Mouse (Mus musculus): ENCODE results near the gene Tecr. TPM values are rescaled to one million over a fixed set of nuclear protein-coding genes. Genes with fewer than 3 reads are reported as not detected.
A peak's percentile ranks its signal among the peaks of the same experiment; 100 is the strongest.

Gene Tecr
- total and polyA plus RNA-seq, 2 experiments, result 108 to 677 TPM

GRCm38 (mm10) chr8:83652744-83653661 lies 45.2 kb upstream of the Tecr start:
- peak; percentile 31 for DNase-seq (ENCODE audit: extremely low read depth, low read depth, low spot score)
- 3% methylated on average over 46 of the region's 46 CpGs for WGBS
- peaks cover 5% of the 10 kb centered on the region for H3K4me1 ChIP-seq (ENCODE audit: control insufficient read depth, insufficient read depth, low read length)

DNA sequence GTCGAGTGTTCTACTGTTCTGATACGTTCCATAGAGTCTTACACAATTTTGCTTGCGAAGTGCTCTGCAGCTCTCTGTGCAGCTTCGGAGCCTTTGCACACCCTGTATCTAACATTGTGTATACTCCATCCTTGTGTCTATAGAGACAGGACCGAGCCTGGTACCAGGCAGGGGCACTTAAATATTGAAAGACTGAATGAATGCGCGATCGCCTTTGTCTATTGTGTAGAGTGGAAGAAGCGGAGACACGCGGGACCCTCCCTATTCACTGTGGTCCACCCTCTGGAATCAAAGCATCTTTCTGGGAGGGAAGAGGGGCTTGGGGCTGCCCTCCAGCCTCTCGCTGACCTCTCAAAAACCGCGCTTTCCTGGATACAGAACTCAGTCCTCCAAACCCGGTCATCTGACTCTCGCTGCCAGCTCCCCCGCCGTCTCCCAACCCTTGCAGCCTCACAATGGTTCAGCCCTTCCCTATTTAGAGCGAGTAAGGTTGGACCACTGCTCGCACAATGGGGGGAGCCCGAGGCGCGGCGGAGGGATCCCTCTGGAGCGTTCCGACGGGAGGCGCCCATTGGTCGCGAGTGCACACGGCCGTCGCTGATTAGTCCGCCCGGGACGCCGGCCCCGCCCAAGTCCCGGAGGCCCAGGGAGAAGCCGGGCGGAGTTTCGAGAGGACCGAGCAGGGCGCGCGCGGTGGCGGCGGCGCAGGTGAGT lies 44.4 kb upstream of the Tecr start, which contains the start of gene Gipc1:
Gipc1 (plus strand) TSS at position 648 of the 714 bp plus-strand sequence.
- Histone ChIP-seq H3K79me2 (ENCODE audit: control insufficient read depth, insufficient read depth, low read length) (no peaks in the 10 kb centered on the region), H3K4me1 (ENCODE audit: control insufficient read depth, insufficient read depth, low read length) (peaks cover 5% of the 10 kb centered on the region), H3K27ac (replicated peaks; ENCODE audit: insufficient read depth, low read depth, low read length) (0 out of 2 replicates have a peak within 1 kb of the TSS, but pooled peaks have one; percentile 13), H3K9ac (ENCODE audit: low read depth, low read length) (peak within 1 kb of the TSS; percentile 84), H3K27me3 (ENCODE audit: control insufficient read depth, insufficient read depth, low read length) (no peaks in the 10 kb centered on the region), H3K36me3 (ENCODE audit: control insufficient read depth, insufficient read depth, low read length) (no peaks in the 10 kb centered on the region), H3K4me3 (ENCODE audit: insufficient read depth, low read depth, low read length) (peak within 1 kb of the TSS; percentile 77)
- DNase-seq (ENCODE audit: extremely low read depth, low read depth, low spot score), result peak; percentile 91
- 3% methylated on average over 50 of the region's 50 CpGs for WGBS
- TF ChIP-seq CTCF (IDR thresholded peaks at IDR 0.05; ENCODE audit: low read depth, low read length) (no peak), POLR2A (IDR thresholded peaks at IDR 0.05; ENCODE audit: extremely low read depth, insufficient read depth, low read length) (no peak)

More at GRCm38 (mm10) chr8:83652744-83653661, 45.2 kb upstream of the Tecr start:
- H3K27ac ChIP-seq (replicated peaks; ENCODE audit: insufficient read depth, low read depth, low read length), result 0 out of 2 replicates have a peak overlapping the region, but pooled peaks have one; percentile 13
- no peaks in the 10 kb centered on the region for H3K79me2 ChIP-seq (ENCODE audit: control insufficient read depth, insufficient read depth, low read length)
- H3K4me3 ChIP-seq (ENCODE audit: insufficient read depth, low read depth, low read length), result peak overlapping the region; percentile 77
- no peaks in the 10 kb centered on the region for H3K27me3 ChIP-seq (ENCODE audit: control insufficient read depth, insufficient read depth, low read length)
- H3K9ac ChIP-seq (ENCODE audit: low read depth, low read length), result peak overlapping the region; percentile 84
- no peak for TF ChIP-seq CTCF (IDR thresholded peaks at IDR 0.05; ENCODE audit: low read depth, low read length)
- TF ChIP-seq POLR2A (IDR thresholded peaks at IDR 0.05; ENCODE audit: extremely low read depth, insufficient read depth, low read length), result 0 out of 2 replicates have a peak, but pooled peaks have one; percentile 59
- H3K36me3 ChIP-seq (ENCODE audit: control insufficient read depth, insufficient read depth, low read length), result no peaks in the 10 kb centered on the region

DNA sequence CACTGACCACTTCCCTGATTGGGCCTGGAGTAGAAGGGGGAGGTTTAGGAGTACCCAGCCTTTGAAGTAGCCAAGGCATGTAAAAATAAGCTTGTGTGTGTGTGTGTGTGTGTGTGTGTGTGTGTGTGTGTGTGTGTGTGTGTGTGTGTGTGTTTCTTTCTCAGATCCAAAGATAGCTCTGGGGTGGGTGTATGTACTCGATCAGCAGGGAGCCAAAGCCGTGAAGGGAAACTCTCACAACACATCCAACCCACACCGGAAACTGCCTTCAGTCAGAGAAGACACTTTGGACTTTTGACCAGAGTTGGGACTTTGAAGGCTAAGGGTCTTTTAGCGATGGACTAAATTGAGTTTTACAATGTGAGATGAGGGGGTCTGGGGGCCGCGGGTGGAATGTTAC lies 41.9 kb upstream of the Tecr start:
- WGBS, result 97% methylated on average over 6 of the region's 6 CpGs
- Histone ChIP-seq H3K9ac (ENCODE audit: low read depth, low read length) (no peak overlapping the region), H3K27me3 (ENCODE audit: control insufficient read depth, insufficient read depth, low read length) (no peaks in the 10 kb centered on the region), H3K36me3 (ENCODE audit: control insufficient read depth, insufficient read depth, low read length) (no peaks in the 10 kb centered on the region), H3K4me1 (ENCODE audit: control insufficient read depth, insufficient read depth, low read length) (peaks cover 5% of the 10 kb centered on the region), H3K27ac (replicated peaks; ENCODE audit: insufficient read depth, low read depth, low read length) (no peak overlapping the region), H3K79me2 (ENCODE audit: control insufficient read depth, insufficient read depth, low read length) (no peaks in the 10 kb centered on the region), H3K4me3 (ENCODE audit: insufficient read depth, low read depth, low read length) (no peak overlapping the region)
- DNase-seq (ENCODE audit: extremely low read depth, low read depth, low spot score), result no peak
- TF ChIP-seq POLR2A (IDR thresholded peaks at IDR 0.05; ENCODE audit: extremely low read depth, insufficient read depth, low read length), result no peak
- TF ChIP-seq CTCF (IDR thresholded peaks at IDR 0.05; ENCODE audit: low read depth, low read length), result no peak

DNA sequence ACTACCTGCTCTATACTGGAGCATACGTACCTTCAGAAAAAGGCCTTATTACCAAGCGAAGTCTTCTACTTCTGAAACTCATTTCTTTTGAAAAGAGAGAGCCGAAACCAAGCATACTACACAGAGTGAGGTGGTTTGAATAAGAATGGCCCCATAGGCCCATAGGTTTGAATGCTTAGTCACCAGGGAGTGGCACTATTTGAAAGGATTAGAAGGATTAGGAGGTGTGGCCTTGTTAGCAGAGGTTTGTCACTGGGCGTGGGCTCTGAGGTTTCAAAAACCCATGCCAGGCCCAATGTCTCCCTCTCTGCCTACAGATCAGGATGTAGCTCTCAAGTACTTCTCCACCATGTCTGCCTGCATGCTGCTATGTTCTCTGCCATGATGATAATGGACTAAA lies 40.3 kb upstream of the Tecr start:
- WGBS, result 96% methylated on average over 4 of the region's 4 CpGs
- no peak for DNase-seq (ENCODE audit: extremely low read depth, low read depth, low spot score)
- TF ChIP-seq POLR2A (IDR thresholded peaks at IDR 0.05; ENCODE audit: extremely low read depth, insufficient read depth, low read length) (no peak), CTCF (IDR thresholded peaks at IDR 0.05; ENCODE audit: low read depth, low read length) (no peak)
- Histone ChIP-seq H3K27me3 (ENCODE audit: control insufficient read depth, insufficient read depth, low read length) (no peaks in the 10 kb centered on the region), H3K4me1 (ENCODE audit: control insufficient read depth, insufficient read depth, low read length) (peaks cover 2% of the 10 kb centered on the region), H3K79me2 (ENCODE audit: control insufficient read depth, insufficient read depth, low read length) (no peaks in the 10 kb centered on the region), H3K36me3 (ENCODE audit: control insufficient read depth, insufficient read depth, low read length) (no peaks in the 10 kb centered on the region), H3K9ac (ENCODE audit: low read depth, low read length) (no peak overlapping the region), H3K27ac (replicated peaks; ENCODE audit: insufficient read depth, low read depth, low read length) (no peak overlapping the region), H3K4me3 (ENCODE audit: insufficient read depth, low read depth, low read length) (no peak overlapping the region)

DNA sequence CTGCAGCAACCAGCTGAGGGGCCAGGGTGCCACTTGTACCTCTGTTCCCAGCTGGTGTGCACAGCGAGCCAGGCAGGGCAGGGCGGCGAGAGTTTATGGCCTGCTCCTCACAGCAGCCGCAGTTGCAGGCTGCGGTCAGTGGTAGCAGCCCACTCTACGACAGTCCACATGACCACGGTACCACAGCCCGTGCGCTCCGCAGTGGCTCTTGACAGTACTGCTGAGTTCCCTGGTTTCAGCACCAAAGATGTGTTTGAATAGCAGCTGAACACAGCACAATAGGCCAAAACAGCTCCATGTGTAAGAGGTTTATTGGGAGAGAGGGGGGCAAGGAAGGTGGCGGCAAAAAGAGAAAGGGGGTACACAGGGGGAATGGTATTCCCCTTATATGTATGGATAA lies 39.7 kb upstream of the Tecr start:
- Histone ChIP-seq H3K4me3 (ENCODE audit: insufficient read depth, low read depth, low read length) (no peak overlapping the region), H3K4me1 (ENCODE audit: control insufficient read depth, insufficient read depth, low read length) (peaks cover 2% of the 10 kb centered on the region), H3K9ac (ENCODE audit: low read depth, low read length) (no peak overlapping the region), H3K27me3 (ENCODE audit: control insufficient read depth, insufficient read depth, low read length) (no peaks in the 10 kb centered on the region), H3K79me2 (ENCODE audit: control insufficient read depth, insufficient read depth, low read length) (no peaks in the 10 kb centered on the region), H3K27ac (replicated peaks; ENCODE audit: insufficient read depth, low read depth, low read length) (no peak overlapping the region), H3K36me3 (ENCODE audit: control insufficient read depth, insufficient read depth, low read length) (no peaks in the 10 kb centered on the region)
- no peak for TF ChIP-seq POLR2A (IDR thresholded peaks at IDR 0.05; ENCODE audit: extremely low read depth, insufficient read depth, low read length)
- 98% methylated on average over 11 of the region's 11 CpGs for WGBS
- no peak for DNase-seq (ENCODE audit: extremely low read depth, low read depth, low spot score)
